Mouse (Mus musculus) cerebellum, adult 2 months (tissue): ENCODE measurements at regions not wholly inside any gene's neighbourhood (a gene's known extent, or its start where the extent isn't known, plus 50 kb on each side); places are given as distances from the start of the nearest gene placed in this dataset.

Experiments
- CTCF ChIP-seq: fragments of 200-500 bp; IDR thresholded peaks from 2 replicates; pipeline ENCODE4 v1.5.1; 2011; ENCODE audit warnings: low read depth, mild to moderate bottlenecking, control low read depth, low read length, moderate library complexity, borderline replicate concordance; ENCODE audit not compliant: insufficient read depth
- POLR2A ChIP-seq: fragments of 200-500 bp; IDR thresholded peaks from 2 replicates; pipeline ENCODE4 v1.6.1; 2011; ENCODE audit warnings: low read length, control low read depth, borderline replicate concordance; ENCODE audit not compliant: insufficient read depth

- TF ChIP-seq CTCF: no peak
- TF ChIP-seq POLR2A: no peak
Observed at GRCm38 (mm10) chr14:76744674-76745433, 188.2 kb upstream of the Serp2 start.
